Mouse (Mus musculus) kidney, postnatal 14 days (tissue): ENCODE results near the gene Aldh3b3.

Experiments used
- DNase-seq: peaks from one replicate; pipeline ENCODE4 v3.0.0; 2022; ENCODE audit warnings: mixed read lengths

The Aldh3b3 gene

GRCm38 (mm10) chr19:3975866-3976265, 17.4 kb downstream of the Aldh3b3 start:
- DNase-seq = no peak

GRCm38 (mm10) chr19:3980309-3980708, 21.9 kb downstream of the Aldh3b3 start:
- DNase-seq = peak; percentile 88

- no peak for DNase-seq
These were observed 22.5 kb downstream of the Aldh3b3 start for GRCm38 (mm10) chr19:3980917-3981316.

- no peak for DNase-seq
These were observed 25.2 kb downstream of the Aldh3b3 start for GRCm38 (mm10) chr19:3983527-3984200.

GRCm38 (mm10) chr19:3985261-3985681, 26.8 kb downstream of the Aldh3b3 start:
- DNase-seq = peak; percentile 90

- peak; percentile 97 for DNase-seq
These were observed 27.9 kb downstream of the Aldh3b3 start, which contains the start of gene Acy3 for GRCm38 (mm10) chr19:3986334-3986733. TSS of gene Acy3 (plus strand) at chr19:3986570.

- DNase-seq = no peak
These were observed 29.6 kb downstream of the Aldh3b3 start for GRCm38 (mm10) chr19:3988066-3988465.

- no peak for DNase-seq
These were observed 30.3 kb downstream of the Aldh3b3 start for GRCm38 (mm10) chr19:3988750-3989149.

- no peak for DNase-seq
These were observed 32.4 kb downstream of the Aldh3b3 start for GRCm38 (mm10) chr19:3990804-3991203.

GRCm38 (mm10) chr19:3991562-3991961, 33.1 kb downstream of the Aldh3b3 start:
- no peak for DNase-seq

GRCm38 (mm10) chr19:3991966-3992365, 33.5 kb downstream of the Aldh3b3 start:
- DNase-seq = no peak

GRCm38 (mm10) chr19:3992416-3992815, 34.0 kb downstream of the Aldh3b3 start, which contains the start of gene Tbx10:
TSS of gene Tbx10 (plus strand) at chr19:3992752.
- no peak for DNase-seq

GRCm38 (mm10) chr19:3994932-3995331, 36.5 kb downstream of the Aldh3b3 start:
- DNase-seq = no peak

GRCm38 (mm10) chr19:3995505-3995904, 37.1 kb downstream of the Aldh3b3 start:
- DNase-seq = no peak

GRCm38 (mm10) chr19:3996106-3996505, 37.7 kb downstream of the Aldh3b3 start:
- DNase-seq = no peak

- peak; percentile 31 for DNase-seq
These were observed 38.3 kb downstream of the Aldh3b3 start for GRCm38 (mm10) chr19:3996747-3997146.

- DNase-seq = no peak
These were observed 38.8 kb downstream of the Aldh3b3 start for GRCm38 (mm10) chr19:3997231-3997630.

- DNase-seq = no peak
These were observed 39.9 kb downstream of the Aldh3b3 start for GRCm38 (mm10) chr19:3998335-3998734.

GRCm38 (mm10) chr19:3999121-3999730, 40.8 kb downstream of the Aldh3b3 start:
- DNase-seq = no peak

GRCm38 (mm10) chr19:4000119-4000900, 41.9 kb downstream of the Aldh3b3 start, which contains the start of the genes Nudt8 and Gm49405:
TSS of gene Nudt8 (plus strand) at chr19:4000580.
TSS of gene Gm49405 (plus strand) at chr19:4000626.
- peak; percentile 98 for DNase-seq

- DNase-seq = no peak
These were observed 42.6 kb downstream of the Aldh3b3 start for GRCm38 (mm10) chr19:4000949-4001525.

GRCm38 (mm10) chr19:4001752-4002151, 43.3 kb downstream of the Aldh3b3 start:
- no peak for DNase-seq

GRCm38 (mm10) chr19:4003112-4003511, 44.7 kb downstream of the Aldh3b3 start, which contains the start of gene Doc2g:
TSS of gene Doc2g (plus strand) at chr19:4003313.
- no peak for DNase-seq
